Mouse (Mus musculus) neural tube, embryonic 15.5 days (tissue): Measurements from ENCODE around the gene Olfr827. TPM values are rescaled to one million over a fixed set of nuclear protein-coding genes. Genes with fewer than 3 reads are reported as not detected.

Experiments
- ATAC-seq: fragments of 200-750 bp; cut with Nextera tagmentation; 2 replicates; pipeline ENCODE4 v1.8.0; 2017; ENCODE audit warnings: mild to moderate bottlenecking, moderate TSS enrichment, moderate library complexity; ENCODE audit not compliant: low FRiP score
- H3K27ac ChIP-seq: fragments of 300-500 bp; sonication (generic); replicated peaks from 2 replicates; pipeline ENCODE4 v1.5.1; 2015; ENCODE audit warnings: mild to moderate bottlenecking, inconsistent platforms
- H3K27me3 ChIP-seq: fragments of 300-500 bp; sonication (generic); replicated peaks from 2 replicates; pipeline ENCODE4 v1.6.1; 2015; ENCODE audit warnings: inconsistent platforms
- H3K36me3 ChIP-seq: fragments of 300-500 bp; sonication (generic); 2 replicates; pipeline ENCODE4 v1.6.1; 2015; ENCODE audit warnings: inconsistent platforms
- H3K4me1 ChIP-seq: fragments of 300-500 bp; sonication (generic); 2 replicates; pipeline ENCODE4 v1.6.1; 2015; ENCODE audit warnings: inconsistent platforms
- H3K4me2 ChIP-seq: fragments of 300-500 bp; sonication (generic); 2 replicates; pipeline ENCODE4 v1.6.1; 2015; ENCODE audit warnings: inconsistent platforms, mild to moderate bottlenecking, moderate library complexity
- H3K4me3 ChIP-seq: fragments of 300-500 bp; sonication (generic); replicated peaks from 2 replicates; pipeline ENCODE4 v1.5.1; 2015; ENCODE audit warnings: mild to moderate bottlenecking, inconsistent platforms
- H3K9ac ChIP-seq: fragments of 300-500 bp; sonication (generic); replicated peaks from 2 replicates; pipeline ENCODE4 v1.6.1; 2015; ENCODE audit warnings: mild to moderate bottlenecking, inconsistent platforms
- H3K9me3 ChIP-seq: fragments of 300-500 bp; sonication (generic); replicated peaks from 2 replicates; pipeline ENCODE4 v1.6.1; 2016; ENCODE audit warnings: inconsistent platforms
- polyA plus RNA-seq: library from polyadenylated mRNA; unstranded; fragments of >200 nt; fragmentation: Nextera tagmentation; extraction: Ambion mirVana; gene quantifications from 2 replicates; pipeline ENCODE4 v1.2.1, GENCODE M21; 2015

Gene Olfr827
- polyA plus RNA-seq, 1 experiment from 2014 or later: not detected

- no peak for ATAC-seq
- no peak overlapping the region for H3K27ac ChIP-seq
Observed at GRCm38 (mm10) chr10:130165196-130165595, 49.0 kb downstream of the Olfr827 start.

More at GRCm38 (mm10) chr10:130165196-130165595, 49.0 kb downstream of the Olfr827 start:
- no peak overlapping the region for H3K9ac ChIP-seq
- H3K4me1 ChIP-seq: no peaks in the 10 kb centered on the region
- no peaks in the 10 kb centered on the region for H3K36me3 ChIP-seq
- no peaks in the 10 kb centered on the region for H3K27me3 ChIP-seq
- H3K9me3 ChIP-seq: no peaks in the 10 kb centered on the region
- no peak overlapping the region for H3K4me3 ChIP-seq
- no peak overlapping the region for H3K4me2 ChIP-seq

Other genes with a start within 250 kb of the Olfr827 start
- gene Olfr819, start 247.1 kb downstream of the Olfr827 start, polyA plus RNA-seq: not detected in 2 replicates
- not detected in 2 replicates for gene Olfr247, start 238.3 kb downstream of the Olfr827 start, polyA plus RNA-seq
- not detected in 2 replicates for gene Gm10310, start 229.3 kb downstream of the Olfr827 start, polyA plus RNA-seq
- not detected in 2 replicates for gene Olfr820, start 201.8 kb downstream of the Olfr827 start, polyA plus RNA-seq
- gene Olfr821, start 184.1 kb downstream of the Olfr827 start, polyA plus RNA-seq: not detected in 2 replicates
- not detected in 2 replicates for gene Olfr822, start 143.2 kb downstream of the Olfr827 start, polyA plus RNA-seq
- gene Olfr823, start 99.0 kb downstream of the Olfr827 start, polyA plus RNA-seq: not detected in 2 replicates
- not detected in 2 replicates for gene Olfr824, start 84.4 kb downstream of the Olfr827 start, polyA plus RNA-seq
- not detected in 2 replicates for gene Olfr825, start 47.6 kb downstream of the Olfr827 start, polyA plus RNA-seq
- not detected in 2 replicates for gene Olfr826, start 30.2 kb downstream of the Olfr827 start, polyA plus RNA-seq
- 0.31 and 0.37 TPM in 2 replicates for gene Neurod4, start 65.8 kb upstream of the Olfr827 start, polyA plus RNA-seq
- 0.37 and 7.7 TPM in 2 replicates for gene Tespa1, start 108.5 kb upstream of the Olfr827 start, polyA plus RNA-seq
- 0.04 and 0.08 TPM in 2 replicates for gene Vmn2r84, start 179.9 kb upstream of the Olfr827 start, polyA plus RNA-seq
- gene Vmn2r85, start 215.3 kb upstream of the Olfr827 start, polyA plus RNA-seq: 0.04 TPM in 1 of 2 replicates, not detected in the other
- gene Vmn2r86, start 241.6 kb upstream of the Olfr827 start, polyA plus RNA-seq: 0.05 and 0.08 TPM in 2 replicates